Mouse (Mus musculus): ENCODE data around the gene Gm42791.

- TF ChIP-seq CTCF (IDR thresholded peaks at IDR 0.05; ENCODE audit: extremely low read depth, insufficient read length, insufficient replicate concordance, low read depth, low read length) (no peak), POLR2A (IDR thresholded peaks at IDR 0.05; ENCODE audit: low read depth, low read length) (no peak)
Observed at GRCm38 (mm10) chr5:148996709-148997037, 1.7 kb upstream of the Gm42791 start.
